Mouse (Mus musculus) liver, postnatal 0 days (tissue): ENCODE measurements at regions not wholly inside any gene's neighbourhood (a gene's known extent, or its start where the extent isn't known, plus 50 kb on each side); places are given as distances from the start of the nearest gene placed in this dataset.

Experiments
- CTCF ChIP-seq: sonication (generic); IDR thresholded peaks from 2 replicates; pipeline ENCODE4 v1.5.1; 2016; ENCODE audit warnings: antibody characterized with exemption, low read depth
- EP300 ChIP-seq: IDR thresholded peaks from 2 replicates; pipeline ENCODE4 v1.6.1; 2016; ENCODE audit warnings: antibody characterized with exemption, low read depth, mild to moderate bottlenecking

GRCm38 (mm10) chr11:79762027-79762426 lies 171.0 kb downstream of the Rab11fip4 start:
- TF ChIP-seq CTCF (no peak), EP300 (no peak)
